Mouse (Mus musculus): Measurements from ENCODE around the gene H2al1b. TPM values are rescaled to one million over a fixed set of nuclear protein-coding genes. Genes with fewer than 3 reads are reported as not detected.
"Not testable (repeated sequence)": the region's sequence is repeated elsewhere in the genome, so short reads cannot be mapped to it uniquely, and the experiment has no call there.

H2al1b gene
- polyA plus RNA-seq, 1 experiment from 2014 or later: not detected

GRCm38 (mm10) chrX:11317956-11318355, 15.7 kb downstream of the H2al1b start, which contains the start of gene H2al1g:
TSS of gene H2al1g (plus strand) at chrX:11318256.
- H3K36me3 ChIP-seq (ENCODE audit: control insufficient read depth, insufficient read depth, low read length); H3K4me1 ChIP-seq (ENCODE audit: control insufficient read depth, insufficient read depth, low read length); H3K9me3 ChIP-seq (replicated peaks; ENCODE audit: control insufficient read depth, low read length); H3K4me3 ChIP-seq (ENCODE audit: low read depth, low read length); H3K27ac ChIP-seq (ENCODE audit: low read depth, low read length); H3K27me3 ChIP-seq (ENCODE audit: control insufficient read depth, insufficient read depth, low read length); ATAC-seq (replicated peaks; ENCODE audit: insufficient number of reproducible peaks, low FRiP score, low TSS enrichment); H3K4me2 ChIP-seq; H3K9ac ChIP-seq (ENCODE audit: low read depth, low read length): not testable (repeated sequence)
- no CpG with 5 or more reads among the region's 3 CpGs for WGBS (ENCODE audit: insufficient replicate concordance)

- not testable (repeated sequence) for ATAC-seq (replicated peaks; ENCODE audit: insufficient number of reproducible peaks, low FRiP score, low TSS enrichment); H3K4me1 ChIP-seq (ENCODE audit: control insufficient read depth, insufficient read depth, low read length); H3K4me2 ChIP-seq; H3K9ac ChIP-seq (ENCODE audit: low read depth, low read length); H3K9me3 ChIP-seq (replicated peaks; ENCODE audit: control insufficient read depth, low read length); H3K36me3 ChIP-seq (ENCODE audit: control insufficient read depth, insufficient read depth, low read length); H3K4me3 ChIP-seq (ENCODE audit: low read depth, low read length); H3K27me3 ChIP-seq (ENCODE audit: control insufficient read depth, insufficient read depth, low read length); H3K27ac ChIP-seq (ENCODE audit: low read depth, low read length)
- no CpG with 5 or more reads among the region's 6 CpGs for WGBS (ENCODE audit: insufficient replicate concordance)
Measured at GRCm38 (mm10) chrX:11321192-11321591, 19.0 kb downstream of the H2al1b start, which contains the start of gene H2al1h. TSS of gene H2al1h (plus strand) at chrX:11321492.

GRCm38 (mm10) chrX:11324359-11324758, 22.1 kb downstream of the H2al1b start, which contains the start of gene H2al1i:
TSS of gene H2al1i (plus strand) at chrX:11324659.
- H3K4me1 ChIP-seq (ENCODE audit: control insufficient read depth, insufficient read depth, low read length); H3K27me3 ChIP-seq (ENCODE audit: control insufficient read depth, insufficient read depth, low read length); H3K9ac ChIP-seq (ENCODE audit: low read depth, low read length); H3K4me3 ChIP-seq (ENCODE audit: low read depth, low read length); H3K36me3 ChIP-seq (ENCODE audit: control insufficient read depth, insufficient read depth, low read length); ATAC-seq (replicated peaks; ENCODE audit: insufficient number of reproducible peaks, low FRiP score, low TSS enrichment); H3K27ac ChIP-seq (ENCODE audit: low read depth, low read length); H3K4me2 ChIP-seq; H3K9me3 ChIP-seq (replicated peaks; ENCODE audit: control insufficient read depth, low read length): not testable (repeated sequence)
- WGBS (ENCODE audit: insufficient replicate concordance): 80% methylated on average over 1 of the region's 5 CpGs

GRCm38 (mm10) chrX:11327522-11327921, 25.3 kb downstream of the H2al1b start, which contains the start of gene H2al1j:
TSS of gene H2al1j (plus strand) at chrX:11327822.
- not testable (repeated sequence) for ATAC-seq (replicated peaks; ENCODE audit: insufficient number of reproducible peaks, low FRiP score, low TSS enrichment); H3K36me3 ChIP-seq (ENCODE audit: control insufficient read depth, insufficient read depth, low read length); H3K27ac ChIP-seq (ENCODE audit: low read depth, low read length); H3K9ac ChIP-seq (ENCODE audit: low read depth, low read length); H3K27me3 ChIP-seq (ENCODE audit: control insufficient read depth, insufficient read depth, low read length); H3K4me2 ChIP-seq; H3K4me1 ChIP-seq (ENCODE audit: control insufficient read depth, insufficient read depth, low read length); H3K9me3 ChIP-seq (replicated peaks; ENCODE audit: control insufficient read depth, low read length); H3K4me3 ChIP-seq (ENCODE audit: low read depth, low read length)
- 85% methylated on average over 2 of the region's 2 CpGs for WGBS (ENCODE audit: insufficient replicate concordance)

- no peaks in the 10 kb centered on the region for H3K27me3 ChIP-seq (ENCODE audit: control insufficient read depth, insufficient read depth, low read length)
- H3K4me2 ChIP-seq: no peak overlapping the region
- 69% methylated on average over 9 of the region's 9 CpGs for WGBS (ENCODE audit: insufficient replicate concordance)
- H3K4me3 ChIP-seq (ENCODE audit: low read depth, low read length): no peak overlapping the region
- ATAC-seq (replicated peaks; ENCODE audit: insufficient number of reproducible peaks, low FRiP score, low TSS enrichment): no peak
- no peaks in the 10 kb centered on the region for H3K9me3 ChIP-seq (replicated peaks; ENCODE audit: control insufficient read depth, low read length)
- H3K4me1 ChIP-seq (ENCODE audit: control insufficient read depth, insufficient read depth, low read length): no peaks in the 10 kb centered on the region
- no peak overlapping the region for H3K9ac ChIP-seq (ENCODE audit: low read depth, low read length)
- H3K27ac ChIP-seq (ENCODE audit: low read depth, low read length): no peak overlapping the region
- H3K36me3 ChIP-seq (ENCODE audit: control insufficient read depth, insufficient read depth, low read length): no peaks in the 10 kb centered on the region
Measured at GRCm38 (mm10) chrX:11345762-11346161, 43.5 kb downstream of the H2al1b start.

- H3K27ac ChIP-seq (ENCODE audit: low read depth, low read length): no peak overlapping the region
- no peaks in the 10 kb centered on the region for H3K4me1 ChIP-seq (ENCODE audit: control insufficient read depth, insufficient read depth, low read length)
- ATAC-seq (replicated peaks; ENCODE audit: insufficient number of reproducible peaks, low FRiP score, low TSS enrichment): no peak
- H3K9me3 ChIP-seq (replicated peaks; ENCODE audit: control insufficient read depth, low read length): no peaks in the 10 kb centered on the region
- H3K36me3 ChIP-seq (ENCODE audit: control insufficient read depth, insufficient read depth, low read length): no peaks in the 10 kb centered on the region
- WGBS (ENCODE audit: insufficient replicate concordance): 83% methylated on average over 3 of the region's 3 CpGs
- H3K4me2 ChIP-seq: no peak overlapping the region
- H3K4me3 ChIP-seq (ENCODE audit: low read depth, low read length): no peak overlapping the region
- H3K27me3 ChIP-seq (ENCODE audit: control insufficient read depth, insufficient read depth, low read length): no peaks in the 10 kb centered on the region
- H3K9ac ChIP-seq (ENCODE audit: low read depth, low read length): no peak overlapping the region
Measured at GRCm38 (mm10) chrX:11346756-11347155, 44.5 kb downstream of the H2al1b start.

Other genes starting within 250 kb of the H2al1b start
- gene H2al1a, start 3.2 kb upstream of the H2al1b start, polyA plus RNA-seq (2014; fragmentation: Nextera tagmentation; extraction: Ambion mirVana): not detected in 2 replicates
- gene H2al1c, start 3.2 kb downstream of the H2al1b start, polyA plus RNA-seq (2014; fragmentation: Nextera tagmentation; extraction: Ambion mirVana): not detected in 2 replicates
- not detected in 2 replicates for gene H2al1d, start 6.4 kb downstream of the H2al1b start, polyA plus RNA-seq (2014; fragmentation: Nextera tagmentation; extraction: Ambion mirVana)
- not detected in 2 replicates for gene H2al1e, start 9.5 kb downstream of the H2al1b start, polyA plus RNA-seq (2014; fragmentation: Nextera tagmentation; extraction: Ambion mirVana)
- not detected in 2 replicates for gene H2al1f, start 12.7 kb downstream of the H2al1b start, polyA plus RNA-seq (2014; fragmentation: Nextera tagmentation; extraction: Ambion mirVana)
- gene H2al1g, start 15.8 kb downstream of the H2al1b start, polyA plus RNA-seq (2014; fragmentation: Nextera tagmentation; extraction: Ambion mirVana): not detected in 2 replicates
- gene H2al1h, start 19.1 kb downstream of the H2al1b start, polyA plus RNA-seq (2014; fragmentation: Nextera tagmentation; extraction: Ambion mirVana): not detected in 2 replicates
- gene H2al1i, start 22.2 kb downstream of the H2al1b start, polyA plus RNA-seq (2014; fragmentation: Nextera tagmentation; extraction: Ambion mirVana): not detected in 2 replicates
- gene H2al1j, start 25.4 kb downstream of the H2al1b start, polyA plus RNA-seq (2014; fragmentation: Nextera tagmentation; extraction: Ambion mirVana): not detected in 2 replicates

Measured in heart, embryonic 11.5 days (tissue).